In the genomic region with DNA sequence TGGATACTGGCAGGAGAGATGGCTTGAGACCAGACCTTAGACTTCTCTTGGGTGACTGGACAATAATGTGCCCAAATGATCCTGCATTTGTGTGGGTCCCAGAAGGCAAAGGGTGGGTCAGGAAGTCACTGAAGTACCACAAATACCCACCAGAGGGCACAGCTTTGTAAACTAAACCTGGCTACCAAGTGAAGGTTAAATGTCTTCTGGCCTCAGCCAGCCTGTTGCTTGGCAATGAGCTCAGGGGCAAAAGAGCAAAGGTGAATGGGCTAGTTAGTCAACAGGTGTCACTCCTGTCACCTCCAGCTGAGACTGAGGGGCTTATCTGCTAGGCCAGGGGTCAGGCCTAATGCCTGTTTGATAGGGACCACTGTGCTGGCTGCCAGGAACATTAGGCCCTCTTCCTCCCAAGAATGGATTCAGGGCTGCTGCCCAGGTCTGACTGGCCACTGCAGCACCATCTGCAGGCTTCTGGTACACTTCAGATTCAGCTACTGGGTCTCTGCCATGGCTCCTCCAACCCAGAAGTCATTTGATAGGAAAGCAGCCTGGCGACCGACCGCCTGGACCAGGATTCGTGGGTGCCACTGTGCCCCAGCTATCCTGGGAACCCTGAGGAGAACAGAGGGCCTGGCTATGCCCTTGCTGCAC, we compare ENCODE assay signal across 8 mouse cellular contexts.
DNase-seq lines count a peak whose midpoint lies in the region; ATAC-seq and TF ChIP-seq lines count a peak whose summit lies in the region.

No protein-coding gene starts in this region.

- no peak overlapping the region for H3K4me2 ChIP-seq in embryonic facial prominence, embryonic 11.5 days (ENCODE audit: low read depth, low read length)

- H3K4me1 ChIP-seq in embryonic facial prominence, embryonic 11.5 days (ENCODE audit: control insufficient read depth, insufficient read depth, low read length): peaks cover 4% of the 10 kb centered on the region; the same call in 1 of the 2 replicates
- peaks cover 7% of the 10 kb centered on the region; the same call in 1 of the 2 replicates for H3K4me1 ChIP-seq in kidney, adult 2 months (ENCODE audit: control insufficient read depth, insufficient read depth, low read length)

- H3K27ac ChIP-seq in embryonic facial prominence, embryonic 11.5 days (replicated peaks; ENCODE audit: low read depth, low read length): no peak overlapping the region
- no peak overlapping the region; the same call in 1 of the 2 replicates for H3K27ac ChIP-seq in kidney, adult 2 months (ENCODE audit: insufficient read depth, low read depth, low read length)

- no peak for ATAC-seq in cerebellum, adult (ENCODE audit: insufficient number of reproducible peaks, low FRiP score, low TSS enrichment)
- no peak for ATAC-seq in embryonic facial prominence, embryonic 11.5 days (replicated peaks; ENCODE audit: insufficient number of reproducible peaks, low FRiP score, low TSS enrichment, low read depth)
- ATAC-seq in megakaryocyte-erythroid progenitor cell, adult 5-6 weeks (replicated peaks; ENCODE audit: low FRiP score, low TSS enrichment, poor library complexity, severe bottlenecking): peak; percentile 48; the same call in 1 of the 2 replicates

- peaks cover 3% of the 10 kb centered on the region; the same call in 1 of the 2 replicates for H3K27me3 ChIP-seq in embryonic facial prominence, embryonic 11.5 days (ENCODE audit: control insufficient read depth, insufficient read depth, low read length)
- no peaks in the 10 kb centered on the region for H3K27me3 ChIP-seq in kidney, adult 2 months (replicated peaks; ENCODE audit: control insufficient read depth, insufficient read depth, low read length)

- TF ChIP-seq CTCF in kidney, adult 2 months (conservative IDR thresholded peaks at IDR 0.05; ENCODE audit: insufficient read depth, insufficient read length, low read depth, low read length): peak; percentile 69

- H3K9ac ChIP-seq in embryonic facial prominence, embryonic 11.5 days (replicated peaks; ENCODE audit: low read length): no peak overlapping the region

- 86% methylated on average over 4 of the region's 4 CpGs for WGBS in embryonic facial prominence, embryonic 11.5 days
- WGBS in kidney, adult 2 months: 84% methylated on average over 4 of the region's 4 CpGs

- peak; percentile 11 for DNase-seq in cerebellum, adult 11 months
- DNase-seq in urinary bladder, postnatal 14 days (ENCODE audit: low spot score): peak; percentile 56
- DNase-seq in urinary bladder, postnatal 4 days (ENCODE audit: low spot score in 2 of 2): no peak
- peak; percentile 70 for DNase-seq in embryonic facial prominence, embryonic 11.5 days (ENCODE audit: low spot score)
- DNase-seq in kidney, adult 2 months: peak; percentile 88
- DNase-seq in T-cell, adult 2 months (ENCODE audit: low spot score): no peak

- no peaks in the 10 kb centered on the region for H3K36me3 ChIP-seq in embryonic facial prominence, embryonic 11.5 days (replicated peaks; ENCODE audit: control insufficient read depth, insufficient read depth, low read depth, low read length)
- H3K36me3 ChIP-seq in kidney, adult 2 months (ENCODE audit: control insufficient read depth, insufficient read depth, low read length): no peaks in the 10 kb centered on the region

- H3K4me3 ChIP-seq in embryonic facial prominence, embryonic 11.5 days (ENCODE audit: low read depth, low read length): no peak overlapping the region
- no peak overlapping the region for H3K4me3 ChIP-seq in kidney, adult 2 months (ENCODE audit: insufficient read depth, low read depth, low read length)

- no peaks in the 10 kb centered on the region for H3K9me3 ChIP-seq in embryonic facial prominence, embryonic 11.5 days (replicated peaks; ENCODE audit: control insufficient read depth, low read length)

- TF ChIP-seq POLR2A in kidney, adult 2 months (IDR thresholded peaks at IDR 0.05; ENCODE audit: low read depth, low read length): no peak

Comparison
In these comparisons a context has a peak if more than half of its experiments do, and no peak if none do; other contexts are left out.
1. DNase-seq: peak in cerebellum, adult 11 months (single experiment), urinary bladder, postnatal 14 days (single experiment), embryonic facial prominence, embryonic 11.5 days (single experiment) and kidney, adult 2 months (single experiment); none in urinary bladder, postnatal 4 days (0 of 2) and T-cell, adult 2 months (single experiment).